Mouse (Mus musculus) thymus, postnatal 36 days (tissue): ENCODE results near the gene Shisa7.
"Not testable (repeated sequence)": the region's sequence is repeated elsewhere in the genome, so short reads cannot be mapped to it uniquely, and the experiment has no call there.

ENCODE experiments used
- DNase-seq, 2 experiments: peaks; one replicate each; pipeline ENCODE4 v3.0.0; 2022; ENCODE audit warnings: mixed read lengths in 2 of 2

Gene Shisa7

DNA sequence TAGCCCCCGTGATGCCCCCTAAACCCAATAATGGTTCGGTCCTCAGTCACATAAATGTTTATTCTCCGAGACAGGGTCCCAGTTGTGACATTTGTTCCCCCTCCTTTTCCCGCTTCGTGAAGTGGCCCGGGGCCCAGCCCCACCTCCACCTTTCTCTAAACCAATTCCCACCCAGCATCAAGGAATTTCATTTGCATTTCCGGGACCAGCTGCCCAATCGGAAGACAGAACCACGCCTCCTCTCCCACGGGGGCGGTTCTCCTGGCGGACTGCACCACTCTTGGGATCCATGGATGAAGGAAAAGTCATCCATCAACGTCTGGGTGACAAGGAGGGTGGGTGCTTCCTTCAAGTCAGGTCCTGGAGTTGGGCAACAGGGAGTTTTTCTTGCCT, 417 bp upstream of the Shisa7 start:
- DNase-seq = no peak

DNA sequence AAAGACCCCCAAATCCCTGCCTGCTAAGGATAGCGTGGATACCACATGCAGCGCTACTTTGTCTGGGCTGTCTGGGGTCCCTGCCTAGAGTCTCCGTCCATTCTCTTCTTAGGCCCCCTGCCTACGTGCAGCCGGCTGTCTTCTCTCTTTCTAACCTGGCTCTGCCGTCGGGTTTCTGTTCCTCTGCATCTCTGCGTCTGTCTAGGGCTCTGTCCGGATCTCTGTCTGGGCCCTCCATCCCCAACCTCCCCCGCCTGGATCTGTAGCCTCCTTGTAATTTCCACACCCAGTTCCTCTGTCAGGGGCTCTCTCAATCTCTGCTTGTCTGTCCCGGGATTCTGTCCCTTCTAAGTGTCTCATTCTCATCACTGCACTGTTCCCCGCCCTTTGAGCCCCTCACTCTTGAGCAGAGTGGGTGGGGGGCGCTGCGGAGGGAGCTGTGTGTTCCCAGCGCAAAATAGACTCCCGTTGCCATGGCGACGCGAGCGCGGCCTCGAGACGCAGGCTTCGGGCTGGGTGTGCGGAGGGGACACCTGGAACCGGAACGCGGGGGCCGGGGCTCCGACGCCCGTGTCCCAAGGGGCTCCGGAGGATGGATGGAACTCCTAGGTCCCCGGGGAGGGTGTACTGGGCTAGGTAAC, 772 bp downstream of the Shisa7 start:
- DNase-seq = no peak

DNA sequence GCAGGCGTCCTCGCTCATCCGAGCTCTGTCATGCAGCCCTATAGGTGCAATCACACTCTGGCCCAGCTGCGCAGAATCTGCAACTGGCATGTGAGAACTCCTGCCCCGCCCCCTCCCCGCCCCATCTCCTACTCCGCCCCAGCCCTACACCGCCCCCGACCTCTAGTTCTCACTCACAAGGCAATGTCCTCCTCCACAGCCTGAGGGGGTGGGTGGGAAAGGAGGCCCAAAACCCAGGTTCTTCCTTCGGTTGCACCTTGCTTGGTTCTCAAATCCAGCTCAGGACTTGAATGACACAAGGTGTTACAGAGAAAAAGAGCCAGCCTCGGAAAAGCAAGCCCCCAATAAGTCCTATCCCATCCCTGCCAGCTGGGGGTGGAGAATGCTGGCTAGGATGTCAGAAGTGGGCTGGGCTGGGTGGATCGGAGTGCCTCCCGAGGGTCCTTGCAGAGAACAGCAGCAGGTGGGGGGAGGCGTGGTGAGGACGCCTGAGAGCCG, 1.8 kb downstream of the Shisa7 start:
- DNase-seq = peak in 1 of 2 experiments; percentile 32

DNA sequence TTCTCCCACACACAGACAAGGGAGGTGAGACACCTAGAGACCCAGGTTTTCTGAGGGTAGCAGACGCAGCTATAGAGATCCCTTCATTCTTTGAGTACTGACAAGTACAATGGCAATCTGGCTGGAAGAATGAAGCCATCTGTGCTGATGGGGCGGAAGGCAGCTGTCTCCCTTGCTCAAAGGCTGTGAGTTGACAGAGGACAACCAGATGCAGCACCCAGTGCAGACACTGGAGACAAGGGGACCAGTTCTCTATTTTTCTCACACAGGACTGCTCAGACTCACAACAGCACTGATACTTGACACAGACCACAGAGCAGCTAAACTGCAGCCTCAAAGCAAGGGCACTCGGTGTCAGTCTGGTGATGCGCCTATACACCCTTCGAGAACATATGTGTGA, 2.4 kb downstream of the Shisa7 start:
- DNase-seq = no peak

DNA sequence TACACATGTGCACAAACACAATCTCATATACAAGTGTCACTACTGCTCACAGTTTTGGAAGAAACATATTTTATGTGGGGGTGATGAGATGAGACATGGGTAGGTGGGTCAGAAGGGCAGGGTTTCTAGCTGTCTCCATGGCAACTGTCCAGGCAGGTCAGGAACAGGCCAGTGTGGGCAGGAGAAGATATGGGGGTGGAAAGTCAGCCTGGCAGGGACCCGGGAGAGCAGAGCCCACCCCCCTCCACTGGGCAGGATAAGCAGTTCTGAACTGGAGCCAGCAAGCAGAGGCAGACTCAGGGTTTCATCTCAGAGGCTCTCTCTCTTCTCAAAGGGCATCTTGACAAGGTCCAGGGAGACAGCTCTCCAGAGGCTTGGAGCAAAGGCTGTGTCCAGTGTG, 6.9 kb downstream of the Shisa7 start:
- DNase-seq = no peak

DNA sequence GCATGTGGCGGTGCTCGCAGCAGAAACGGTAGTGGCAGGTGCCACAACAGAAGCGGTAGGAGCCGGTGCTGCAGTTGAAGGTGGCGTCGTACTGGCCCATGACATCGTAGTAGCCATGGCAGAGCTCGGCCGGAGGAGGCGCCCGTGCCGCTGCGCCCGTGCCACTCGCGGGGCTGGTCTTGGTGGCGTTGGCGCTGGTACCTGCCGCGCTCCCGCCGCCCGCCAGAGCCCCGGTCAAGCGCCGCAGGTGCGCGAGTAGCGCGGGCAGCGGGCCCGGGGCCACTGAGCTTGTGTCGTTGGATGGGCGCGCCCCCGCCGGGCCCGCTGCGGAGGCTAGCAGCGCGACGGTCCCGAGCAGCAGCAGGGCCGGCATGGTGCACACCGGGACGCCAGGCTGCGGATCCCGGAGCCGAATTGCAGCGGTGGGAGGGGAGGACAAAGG, 8.1 kb downstream of the Shisa7 start:
- DNase-seq = peak; percentile 60 to 67

DNA sequence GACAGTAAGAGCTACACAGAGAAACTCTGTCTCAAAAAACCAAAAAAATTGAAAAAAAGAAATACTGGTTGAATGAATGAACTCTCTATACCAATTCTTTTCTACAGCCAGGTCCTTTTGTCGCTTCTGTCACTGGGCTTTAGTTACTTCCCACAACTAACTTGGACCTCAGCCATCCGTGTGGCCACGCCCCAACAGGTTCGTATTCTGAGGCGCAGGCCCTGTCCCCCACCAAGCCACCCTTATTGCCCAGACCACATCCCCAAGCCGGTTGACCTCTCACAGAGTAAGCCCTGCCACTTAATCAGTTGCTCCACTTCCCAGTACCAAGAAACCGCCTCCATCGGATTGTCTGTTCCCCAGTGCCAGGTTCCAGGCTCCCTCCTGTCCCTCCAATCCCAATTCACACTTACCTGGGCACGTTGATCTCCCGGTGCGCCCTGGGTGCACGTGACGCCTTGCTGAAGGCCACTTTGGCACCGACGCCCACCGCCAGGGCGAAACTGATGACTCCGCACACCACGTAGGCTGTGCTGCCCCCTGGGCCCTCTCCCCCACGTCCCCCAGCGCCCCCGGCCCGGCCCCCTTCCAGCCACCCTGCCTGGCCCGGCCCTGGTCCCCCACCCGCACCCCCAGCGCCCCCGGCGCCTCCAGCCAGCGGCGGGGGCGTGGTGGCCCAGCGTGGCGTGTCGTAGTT, 8.7 kb downstream of the Shisa7 start:
- DNase-seq = no peak

DNA sequence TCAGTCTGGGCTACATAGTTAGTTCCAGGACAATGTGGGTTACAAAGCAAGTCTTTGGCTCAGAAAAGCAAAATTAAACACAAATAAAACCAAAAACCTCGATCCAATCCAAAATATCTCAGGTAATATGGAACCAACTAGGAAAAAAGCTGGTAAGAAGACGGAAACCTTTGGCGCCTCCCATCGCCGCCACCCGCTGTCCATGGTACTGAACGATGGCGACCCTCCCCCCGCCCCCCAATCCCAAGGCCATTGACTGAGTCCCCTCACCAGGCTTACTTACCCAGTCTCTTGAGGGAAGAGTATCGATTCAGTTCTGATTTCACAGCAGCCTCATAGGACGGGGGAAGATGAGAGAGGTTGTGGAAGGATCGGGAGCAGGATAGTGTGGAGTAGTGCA, 14.0 kb downstream of the Shisa7 start:
- DNase-seq = no peak

DNA sequence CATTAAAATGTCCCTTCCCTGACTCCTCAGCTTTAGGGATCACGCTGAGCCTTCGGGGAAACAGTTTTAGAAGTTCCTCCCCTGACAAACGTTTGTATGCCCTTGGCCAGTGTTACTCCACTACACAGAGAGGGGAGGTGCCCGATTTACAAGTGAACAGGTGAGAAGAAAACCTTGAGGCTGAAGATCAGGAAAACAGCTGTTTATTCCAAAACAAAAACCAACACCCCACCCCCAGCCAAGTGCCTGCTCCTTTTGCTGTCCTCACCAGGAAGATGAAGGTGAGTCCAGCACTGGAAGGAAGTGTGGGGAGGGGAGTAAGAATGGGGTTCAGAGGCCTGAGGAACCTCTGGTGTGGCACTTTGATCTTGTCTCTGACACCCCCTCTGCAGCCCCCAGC, 19.1 kb downstream of the Shisa7 start:
- DNase-seq = no peak

DNA sequence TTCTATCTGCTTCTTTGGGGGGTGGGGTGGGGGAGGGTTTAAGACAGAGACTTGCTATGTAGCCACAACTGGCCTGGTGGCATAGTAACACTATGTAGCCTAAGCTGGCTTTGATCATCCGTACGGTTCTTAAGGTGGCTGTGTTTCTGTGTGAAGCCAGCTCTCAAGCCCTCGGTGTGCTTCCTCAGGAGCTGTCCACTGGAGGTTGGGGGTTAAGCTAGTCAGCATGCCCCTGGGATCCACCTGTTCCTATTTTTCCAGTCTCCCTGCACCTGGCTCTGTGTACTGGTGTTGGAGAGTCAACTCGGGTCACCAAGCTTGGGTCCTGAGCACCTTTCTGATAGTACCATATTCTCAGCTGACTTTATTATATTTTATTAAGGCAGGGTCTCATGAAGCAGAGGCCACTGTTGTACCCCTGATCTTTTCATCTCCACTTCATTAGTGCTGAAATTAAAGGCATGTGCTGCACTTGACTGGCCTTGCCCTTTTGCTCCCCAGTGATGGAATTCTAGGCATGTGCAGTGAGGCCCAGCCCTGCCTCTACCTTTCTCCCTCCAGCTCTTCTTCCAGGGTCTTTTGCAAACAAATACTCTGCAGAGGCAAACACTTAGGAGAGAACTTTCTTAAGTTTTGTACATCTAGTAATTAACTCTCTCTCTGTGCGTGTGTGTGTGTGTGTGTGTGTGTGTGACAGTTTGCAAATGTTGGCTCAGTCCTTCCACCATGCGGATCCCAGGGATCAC, 22.2 kb downstream of the Shisa7 start:
- DNase-seq = no peak

DNA sequence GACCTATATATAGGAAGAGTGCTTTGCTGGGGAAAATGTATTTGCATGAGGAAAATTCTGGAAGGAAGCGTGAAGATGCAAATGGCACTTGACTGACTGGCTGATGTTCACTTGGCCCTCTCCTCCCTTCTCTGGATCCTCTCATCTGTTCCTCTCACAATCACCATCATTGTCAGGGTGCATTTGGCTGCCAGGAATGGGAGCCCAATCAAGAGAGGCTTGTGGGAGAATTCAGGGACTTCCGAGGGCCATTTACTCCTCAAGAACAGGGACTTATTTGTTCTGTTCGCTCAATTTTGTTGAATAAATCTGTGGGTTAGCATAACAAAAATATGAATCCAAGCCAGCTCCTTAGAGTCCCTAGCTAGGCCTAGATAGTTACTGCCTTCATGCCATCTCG, 22.8 kb downstream of the Shisa7 start:
- DNase-seq = no peak

DNA sequence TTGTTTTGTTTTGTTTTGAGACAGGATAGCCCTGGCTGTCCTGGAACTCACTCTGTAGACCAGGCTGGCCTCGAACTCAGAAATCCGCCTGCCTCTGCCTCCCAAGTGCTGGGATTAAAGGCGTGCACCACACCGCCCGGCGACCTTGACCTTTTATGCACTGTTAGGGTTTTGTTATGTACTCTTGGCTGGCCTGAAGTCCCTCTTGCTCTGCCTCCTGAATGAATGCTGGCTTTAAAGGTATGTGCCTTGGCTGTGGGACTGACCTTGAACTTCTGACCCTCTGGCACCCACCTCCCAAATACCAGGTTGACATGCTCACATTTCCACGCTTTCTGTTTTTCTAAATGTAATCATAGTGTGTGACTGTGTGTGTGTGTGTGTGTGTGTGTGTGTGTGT, 23.6 kb downstream of the Shisa7 start:
- DNase-seq = not testable (repeated sequence)

DNA sequence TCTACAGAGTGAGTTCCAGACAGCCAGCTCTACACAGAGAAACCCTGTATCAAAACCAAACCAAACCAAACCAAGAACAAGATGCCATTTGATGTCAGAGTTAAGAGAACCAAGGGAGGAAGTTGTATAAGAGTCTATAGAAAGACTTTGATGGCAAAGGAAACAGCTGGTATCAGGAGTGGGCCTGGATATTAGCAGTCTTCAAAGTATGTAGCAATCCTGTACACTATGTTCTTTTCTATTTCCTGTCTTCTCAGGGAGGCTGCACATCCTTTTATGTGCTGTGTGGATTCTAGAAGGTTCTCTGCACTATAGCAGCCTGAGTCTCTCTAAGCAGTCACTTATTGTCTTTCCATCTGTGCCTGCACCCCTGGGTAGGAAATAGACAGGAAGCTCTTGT, 27.9 kb downstream of the Shisa7 start:
- peak; percentile 15 to 19 for DNase-seq

DNA sequence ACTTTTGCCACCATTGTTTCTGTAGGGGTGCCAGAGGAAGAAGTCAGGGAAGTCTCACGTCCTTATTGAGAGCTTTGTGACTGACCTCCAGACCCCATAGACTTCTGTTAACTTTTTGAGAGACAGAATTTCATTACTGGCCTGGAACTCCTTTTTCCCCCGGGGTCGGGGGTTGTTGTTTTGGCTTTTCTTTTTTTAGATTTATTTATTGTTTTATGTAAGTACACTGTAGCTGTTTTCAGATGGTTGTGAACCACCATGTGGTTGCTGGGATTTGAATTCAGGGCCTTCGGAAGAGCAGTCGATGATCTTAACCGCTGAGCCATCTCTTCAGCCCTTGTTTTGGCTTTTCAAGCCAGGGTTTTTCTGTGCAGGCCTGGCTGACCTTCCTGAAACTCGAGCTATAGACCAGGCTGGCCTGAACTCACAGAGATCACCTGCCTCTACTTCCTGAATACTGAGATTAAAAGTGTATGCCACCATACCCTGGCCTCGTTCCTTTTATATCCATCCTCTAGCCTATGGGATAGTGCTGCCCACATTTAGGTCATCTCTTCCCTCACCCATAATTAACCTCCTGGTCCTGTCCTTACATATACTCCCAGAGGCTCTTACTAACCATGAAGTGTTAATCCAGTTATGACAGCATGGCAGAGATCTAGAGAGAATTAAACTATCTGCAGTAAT, 31.2 kb downstream of the Shisa7 start:
- peak in 1 of 2 experiments; percentile 12 for DNase-seq

DNA sequence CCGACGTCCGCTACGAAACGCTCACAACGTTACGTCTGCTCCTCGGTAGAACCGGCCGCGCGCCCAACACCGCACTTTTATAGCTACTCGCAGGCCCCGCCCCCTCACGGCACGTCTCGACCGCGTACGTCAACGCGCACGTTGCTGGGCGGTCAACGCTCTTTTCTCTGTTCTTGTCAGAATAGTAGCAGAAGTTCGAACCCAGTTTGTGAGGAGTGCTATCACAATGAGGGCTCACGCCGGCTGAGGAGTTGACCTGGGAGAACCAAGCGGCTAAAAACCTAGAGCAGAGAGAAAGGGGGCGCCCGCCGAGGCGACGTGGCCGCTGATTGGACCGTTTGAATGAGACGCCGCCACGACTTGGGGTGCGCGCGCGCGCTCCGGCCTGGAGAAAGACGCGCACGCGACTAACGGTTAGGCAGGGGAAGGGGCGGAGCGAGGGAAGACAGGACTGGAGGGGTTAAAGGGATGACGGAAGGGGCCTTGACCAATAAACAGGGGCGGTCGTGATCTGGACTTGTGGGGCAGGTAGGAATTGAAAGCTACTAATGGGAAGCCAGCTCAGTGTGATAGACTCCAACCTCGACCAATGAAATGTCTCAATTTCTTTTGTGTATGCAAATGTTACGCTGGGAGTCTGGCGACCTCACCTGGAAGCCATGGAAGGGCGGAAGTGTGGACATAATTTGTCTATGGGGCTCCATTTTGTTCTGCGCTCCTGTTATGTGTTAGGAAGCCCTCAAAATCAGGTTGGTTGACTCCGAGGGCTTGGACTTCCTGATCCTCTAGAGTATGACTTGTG, 32.0 kb downstream of the Shisa7 start, which contains the start of gene Ube2s:
Gene Ube2s (minus strand): TSS at position 288 of the 802 bp plus-strand sequence.
- peak; percentile 98 to 99 for DNase-seq

DNA sequence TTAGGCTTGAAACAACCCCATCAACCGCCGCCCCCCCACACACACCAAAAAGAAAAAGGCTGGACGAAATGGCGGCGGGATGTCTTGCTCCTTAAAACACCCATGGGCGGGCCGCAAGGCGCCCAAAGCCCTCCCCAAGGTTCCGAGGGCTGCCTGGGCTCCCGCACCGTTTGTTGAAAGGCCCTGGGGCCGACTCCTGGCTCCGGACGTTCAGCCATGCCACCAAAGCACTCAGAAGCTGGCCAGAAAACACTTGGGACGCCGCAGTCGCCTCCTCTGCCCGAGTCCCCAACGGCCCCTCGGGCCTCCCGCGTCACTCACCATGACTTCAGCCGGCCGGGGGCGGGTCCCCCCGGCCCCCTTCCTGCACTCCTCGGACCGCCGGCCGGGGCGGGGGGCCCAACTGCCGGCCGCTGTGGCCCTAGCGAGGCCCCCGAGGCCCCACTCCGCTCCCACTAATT, 32.6 kb downstream of the Shisa7 start:
- no peak for DNase-seq

DNA sequence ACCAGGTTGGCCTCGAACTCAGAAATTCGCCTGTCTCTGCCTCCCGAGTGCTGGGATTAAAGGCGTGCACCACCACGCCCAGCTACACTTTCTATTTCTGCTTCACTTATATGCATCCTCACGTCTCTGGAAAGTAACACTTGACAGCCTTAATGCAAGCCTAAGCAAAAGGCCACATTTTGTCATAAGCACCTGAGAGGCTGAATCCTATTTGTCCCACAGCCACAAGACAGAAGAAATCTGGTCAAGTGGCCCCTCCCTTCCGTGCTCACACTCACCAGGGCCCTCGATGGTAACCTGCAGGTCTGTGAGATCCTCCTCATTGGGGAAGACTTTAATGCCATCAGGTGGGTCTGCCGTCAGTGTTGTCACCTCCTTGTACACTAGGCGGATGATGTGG, 33.4 kb downstream of the Shisa7 start:
- not testable (repeated sequence) for DNase-seq

DNA sequence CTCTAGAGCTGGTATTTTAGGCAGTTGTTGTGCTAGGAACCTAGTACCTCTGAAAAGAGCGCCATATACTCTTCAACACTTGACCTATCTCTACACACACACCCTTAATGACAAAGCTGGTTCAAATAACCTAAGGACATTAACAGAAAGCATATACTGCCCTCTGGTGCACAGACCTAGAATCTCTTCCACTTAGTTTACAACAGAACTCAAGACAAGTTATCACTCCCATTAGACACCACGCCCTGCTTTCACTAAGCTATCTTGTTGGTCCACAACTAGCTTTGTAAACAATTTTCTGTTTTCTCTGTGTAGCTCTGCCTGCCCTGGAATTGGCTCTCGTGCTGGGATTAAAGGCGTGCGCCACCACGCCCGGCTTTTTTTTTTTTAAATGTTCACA, 37.8 kb downstream of the Shisa7 start:
- DNase-seq = no peak

DNA sequence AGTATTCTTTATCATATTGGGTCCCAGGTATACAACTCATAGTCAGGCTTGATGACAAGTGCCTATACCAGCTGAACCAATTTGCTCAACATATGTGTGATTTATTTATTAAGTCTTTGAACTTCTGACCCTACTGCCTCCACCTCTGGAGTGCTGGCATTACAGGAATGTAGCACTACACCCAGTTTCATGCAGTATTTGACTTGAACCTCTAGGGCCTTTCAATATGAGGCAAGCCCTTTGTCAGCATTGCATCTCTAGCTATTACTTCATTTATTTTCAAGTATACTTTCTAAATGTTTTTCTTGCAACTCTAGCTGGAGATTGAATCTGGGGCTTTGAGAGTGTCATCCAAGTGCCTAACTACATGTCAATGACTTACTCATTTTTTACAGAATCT, 42.2 kb downstream of the Shisa7 start:
- no peak for DNase-seq

DNA sequence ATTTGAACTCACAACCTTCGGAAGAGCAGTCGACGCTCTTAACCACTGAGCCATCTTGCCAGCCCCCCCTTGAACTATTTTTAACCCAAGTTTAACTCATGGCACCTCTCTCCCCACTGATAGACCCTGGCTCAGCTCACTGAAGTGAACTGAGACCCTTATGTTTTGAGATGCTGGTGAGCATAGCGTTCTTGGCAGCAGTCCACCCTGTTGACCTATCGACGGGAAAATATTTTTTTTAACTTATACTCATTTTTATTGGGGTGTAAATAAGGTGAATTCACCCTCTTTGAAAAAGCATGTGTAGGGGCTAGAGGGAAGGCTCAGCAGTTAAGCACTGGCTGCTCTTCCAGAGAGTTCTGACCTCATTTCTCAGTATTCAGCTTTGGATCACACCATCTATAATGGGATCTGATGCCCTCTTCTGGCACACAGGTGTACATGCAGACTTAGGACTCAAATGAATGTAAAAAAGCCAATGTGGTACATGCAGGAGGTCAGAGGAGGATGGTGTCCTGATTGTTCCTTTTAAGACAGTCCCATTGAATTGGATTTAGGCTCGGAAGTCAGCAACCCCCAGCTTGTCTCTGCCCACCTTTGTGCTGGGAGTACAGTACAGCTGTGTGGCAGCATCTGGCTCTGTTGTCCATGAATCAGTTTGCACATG, 48.6 kb downstream of the Shisa7 start:
- no peak for DNase-seq

DNA sequence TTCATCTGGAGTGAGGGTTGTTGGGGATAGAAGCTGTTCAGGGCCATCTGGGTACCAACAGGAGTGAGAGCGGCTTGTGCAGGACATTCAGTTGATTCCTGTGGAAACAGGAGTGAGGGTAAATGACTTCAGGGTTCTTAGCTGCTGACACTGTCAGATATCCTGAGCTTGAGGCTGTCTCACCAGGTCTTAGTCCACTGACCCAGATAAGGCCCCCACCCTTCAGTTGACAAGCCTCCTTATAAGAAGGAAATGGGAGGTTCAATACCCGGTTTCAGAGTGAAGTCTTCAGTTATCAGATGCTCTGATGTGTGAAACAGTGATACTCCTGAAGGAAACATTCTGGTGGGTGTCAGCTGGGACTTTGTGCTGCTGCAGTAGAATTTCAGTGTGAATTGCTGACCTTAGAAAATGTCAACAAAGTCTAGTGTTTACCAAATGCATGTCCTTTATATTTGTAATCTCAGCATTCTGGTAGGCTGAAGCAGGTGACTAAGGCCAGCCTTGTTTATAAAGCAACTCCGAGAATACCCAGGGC, 49.8 kb downstream of the Shisa7 start:
- DNase-seq = no peak
